Mouse (Mus musculus) forebrain, embryonic 10.5 days (tissue): ENCODE results near the gene Ift88. TPM values are rescaled to one million over a fixed set of nuclear protein-coding genes. Genes with fewer than 3 reads are reported as not detected.
A peak's percentile ranks its signal among the peaks of the same experiment; 100 is the strongest.

ENCODE experiments used
- DNase-seq: peaks from one replicate; pipeline ENCODE4 v3.0.0-alpha.2; 2017; ENCODE audit warnings: low spot score; ENCODE audit errors: extremely low spot score
- H3K27ac ChIP-seq: fragments of 300-500 bp; sonication (generic); 2 replicates; pipeline ENCODE4 v1.5.1; 2016; ENCODE audit warnings: mild to moderate bottlenecking
- H3K27me3 ChIP-seq: fragments of 300-500 bp; sonication (generic); 2 replicates; pipeline ENCODE4 v1.6.1; 2016; ENCODE audit warnings: mild to moderate bottlenecking; ENCODE audit not compliant: poor library complexity, severe bottlenecking
- H3K36me3 ChIP-seq: fragments of 300-500 bp; sonication (generic); replicated peaks from 2 replicates; pipeline ENCODE4 v1.6.1; 2016; ENCODE audit warnings: mild to moderate bottlenecking, moderate library complexity
- H3K4me1 ChIP-seq: fragments of 300-500 bp; sonication (generic); 2 replicates; pipeline ENCODE4 v1.6.1; 2016
- H3K4me3 ChIP-seq: fragments of 300-500 bp; sonication (generic); 2 replicates; pipeline ENCODE4 v1.5.1; 2016; ENCODE audit warnings: mild to moderate bottlenecking, moderate library complexity
- H3K9me3 ChIP-seq: fragments of 300-500 bp; sonication (generic); 2 replicates; pipeline ENCODE4 v1.6.1; 2016; ENCODE audit warnings: mild to moderate bottlenecking, moderate library complexity
- WGBS: fragments of 180-500 bp; shearing (Covaris S2); methylation state at CpG from one replicate; pipeline ENCODE4 v1.1.7; 2016; 5-methylcytosine and 5-hydroxymethylcytosine counted together
- polyA plus RNA-seq: library from polyadenylated mRNA; unstranded; fragments of >200 nt; fragmentation: Nextera tagmentation; extraction: Ambion mirVana; gene quantifications from 2 replicates; pipeline ENCODE4 v1.2.1, GENCODE M21; 2016

Ift88 gene
- 11.5 and 12.9 TPM in 2 replicates for polyA plus RNA-seq

- 4% methylated on average over 42 of the region's 42 CpGs for WGBS
- Histone ChIP-seq H3K4me3 (peak within 1 kb of the TSS; percentile 92), H3K9me3 (no peaks in the 10 kb centered on the region), H3K4me1 (peaks cover 19% of the 10 kb centered on the region), H3K27ac (peak within 1 kb of the TSS; percentile 89), H3K27me3 (no peaks in the 10 kb centered on the region), H3K36me3 (no peaks in the 10 kb centered on the region)
- DNase-seq: peak; percentile 91
Measured at GRCm38 (mm10) chr14:57423432-57424211, at the start of gene Ift88. Gene Ift88, plus strand, starts transcription at chr14:57424062.

DNA sequence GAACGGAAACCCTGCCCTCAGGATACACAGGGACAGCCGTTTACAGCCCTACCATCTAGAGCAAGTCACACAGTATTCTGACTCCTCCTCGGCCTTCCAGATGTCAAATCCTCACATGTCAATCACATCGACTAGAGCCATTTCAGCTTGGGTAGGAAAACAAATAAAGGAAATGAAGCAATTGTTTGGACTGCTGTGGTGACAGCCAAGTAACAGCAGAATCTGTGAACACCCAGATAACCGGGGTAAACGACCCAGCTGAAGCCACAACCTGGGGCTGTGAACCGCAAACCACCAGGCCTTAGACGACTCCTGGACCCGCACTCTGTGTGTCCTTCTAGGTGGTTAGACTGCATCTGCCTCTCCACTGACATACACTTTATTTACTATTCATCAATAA, 48.7 kb upstream of the Ift88 start:
- H3K27ac ChIP-seq: no peak overlapping the region
- 0 out of 2 replicates have a peak, but pooled peaks cover 4% of the 10 kb centered on the region for H3K4me1 ChIP-seq
- DNase-seq: no peak
- H3K36me3 ChIP-seq: no peaks in the 10 kb centered on the region
- H3K27me3 ChIP-seq: no peaks in the 10 kb centered on the region
- WGBS: 85% methylated on average over 9 of the region's 9 CpGs
- H3K9me3 ChIP-seq: no peaks in the 10 kb centered on the region
- H3K4me3 ChIP-seq: no peak overlapping the region

GRCm38 (mm10) chr14:57376016-57376415, 47.8 kb upstream of the Ift88 start:
- no peak overlapping the region for H3K27ac ChIP-seq
- 0 out of 2 replicates have a peak, but pooled peaks cover 4% of the 10 kb centered on the region for H3K4me1 ChIP-seq
- DNase-seq: no peak
- 83% methylated on average over 8 of the region's 8 CpGs for WGBS
- H3K36me3 ChIP-seq: no peaks in the 10 kb centered on the region
- H3K4me3 ChIP-seq: no peak overlapping the region
- no peaks in the 10 kb centered on the region for H3K9me3 ChIP-seq
- no peaks in the 10 kb centered on the region for H3K27me3 ChIP-seq

- Histone ChIP-seq H3K27ac (no peak overlapping the region), H3K36me3 (no peaks in the 10 kb centered on the region), H3K27me3 (no peaks in the 10 kb centered on the region), H3K4me3 (no peak overlapping the region), H3K9me3 (no peaks in the 10 kb centered on the region), H3K4me1 (0 out of 2 replicates have a peak, but pooled peaks cover 4% of the 10 kb centered on the region)
- 84% methylated on average over 9 of the region's 9 CpGs for WGBS
- DNase-seq: no peak
Measured at GRCm38 (mm10) chr14:57376956-57377355, 46.9 kb upstream of the Ift88 start.

DNA sequence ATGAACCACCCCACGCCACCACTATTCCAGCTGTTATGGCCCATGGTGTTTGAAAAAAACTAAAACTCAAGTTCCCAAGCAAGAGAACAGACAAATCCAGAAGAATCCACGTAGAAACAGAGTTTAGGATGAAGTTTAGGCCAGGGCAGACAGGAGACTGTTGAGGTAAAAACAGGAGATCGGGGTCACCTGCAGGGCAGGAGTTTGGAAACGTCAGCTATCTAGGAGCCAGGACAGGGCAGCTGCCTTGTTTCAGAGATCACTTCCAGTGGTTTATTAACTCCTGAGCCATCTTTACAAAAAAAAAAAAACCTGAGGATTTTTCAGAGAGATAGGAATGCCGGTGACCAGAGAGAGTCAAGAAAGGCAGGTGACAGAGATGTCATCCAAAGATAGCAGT, 46.3 kb upstream of the Ift88 start:
- DNase-seq: no peak
- no peaks in the 10 kb centered on the region for H3K36me3 ChIP-seq

GRCm38 (mm10) chr14:57385667-57386066, 38.2 kb upstream of the Ift88 start:
- DNase-seq: no peak
- peaks cover 10% of the 10 kb centered on the region for H3K4me1 ChIP-seq
- no peaks in the 10 kb centered on the region for H3K9me3 ChIP-seq
- no peaks in the 10 kb centered on the region for H3K36me3 ChIP-seq
- H3K27me3 ChIP-seq: no peaks in the 10 kb centered on the region
- H3K4me3 ChIP-seq: no peak overlapping the region
- WGBS: 89% methylated on average over 5 of the region's 5 CpGs
- no peak overlapping the region for H3K27ac ChIP-seq

More for the DNA sequence above, 46.3 kb upstream of the Ift88 start:
- Histone ChIP-seq H3K27me3 (no peaks in the 10 kb centered on the region), H3K9me3 (no peaks in the 10 kb centered on the region), H3K27ac (no peak overlapping the region), H3K4me3 (no peak overlapping the region), H3K4me1 (0 out of 2 replicates have a peak, but pooled peaks cover 4% of the 10 kb centered on the region)
- 81% methylated on average over 5 of the region's 5 CpGs for WGBS

- 69% methylated on average over 14 of the region's 14 CpGs for WGBS
- H3K4me3 ChIP-seq: no peak overlapping the region
- no peaks in the 10 kb centered on the region for H3K9me3 ChIP-seq
- H3K27ac ChIP-seq: no peak overlapping the region
- no peak for DNase-seq
- no peaks in the 10 kb centered on the region for H3K36me3 ChIP-seq
- H3K27me3 ChIP-seq: no peaks in the 10 kb centered on the region
- H3K4me1 ChIP-seq: peaks cover 10% of the 10 kb centered on the region
Measured at GRCm38 (mm10) chr14:57386758-57387561, 36.9 kb upstream of the Ift88 start.

GRCm38 (mm10) chr14:57391621-57392020, 32.2 kb upstream of the Ift88 start:
- H3K27me3 ChIP-seq: peaks cover 11% of the 10 kb centered on the region
- peaks cover 10% of the 10 kb centered on the region for H3K4me1 ChIP-seq
- no peak overlapping the region for H3K27ac ChIP-seq
- no peak for DNase-seq
- H3K36me3 ChIP-seq: no peaks in the 10 kb centered on the region
- no peaks in the 10 kb centered on the region for H3K9me3 ChIP-seq
- H3K4me3 ChIP-seq: no peak overlapping the region
- WGBS: 80% methylated on average over 4 of the region's 4 CpGs

DNA sequence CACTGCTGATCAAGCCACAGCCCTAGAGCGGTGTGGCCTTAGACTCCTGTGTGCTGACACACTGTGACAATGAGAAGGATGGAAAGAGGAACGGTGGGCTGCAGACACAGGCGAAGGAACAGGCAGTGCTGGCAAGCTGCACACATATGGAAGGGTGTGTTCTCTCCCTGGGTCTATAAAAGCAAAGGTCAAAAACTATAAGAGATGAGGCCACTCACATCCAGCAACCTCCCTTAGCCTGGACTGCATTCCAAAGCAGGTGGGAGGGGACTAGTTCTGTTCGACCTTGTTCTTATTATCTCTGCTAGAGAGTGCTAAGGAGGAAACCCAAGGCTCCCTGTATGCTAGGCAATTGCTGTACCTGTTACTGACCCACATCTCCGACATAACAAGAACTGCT, 31.6 kb upstream of the Ift88 start:
- no peak overlapping the region for H3K4me3 ChIP-seq
- peaks cover 4% of the 10 kb centered on the region for H3K4me1 ChIP-seq
- no peaks in the 10 kb centered on the region for H3K9me3 ChIP-seq
- 71% methylated on average over 5 of the region's 5 CpGs for WGBS
- DNase-seq: no peak
- no peaks in the 10 kb centered on the region for H3K36me3 ChIP-seq
- no peak overlapping the region for H3K27ac ChIP-seq
- H3K27me3 ChIP-seq: peaks cover 18% of the 10 kb centered on the region

DNA sequence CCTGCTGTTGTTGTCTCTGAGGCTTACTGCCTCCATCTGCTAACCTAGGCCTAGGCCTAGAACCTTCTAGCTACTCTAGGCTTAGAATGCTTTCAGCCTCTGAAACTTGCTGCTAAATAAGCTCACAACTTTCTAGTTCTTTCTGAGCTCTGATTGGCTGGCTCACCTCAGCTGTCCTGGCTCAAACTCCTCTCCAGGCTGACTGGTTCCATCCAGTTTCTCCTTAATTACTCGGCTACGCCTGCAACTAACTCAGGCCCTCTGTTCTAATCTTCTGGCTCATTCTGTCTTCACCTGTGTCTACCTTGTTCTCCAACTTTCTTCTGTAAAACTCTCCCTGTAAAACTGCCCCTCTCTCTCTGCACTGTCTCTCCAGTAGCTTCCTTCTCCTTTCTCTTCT, 28.4 kb upstream of the Ift88 start:
- no peaks in the 10 kb centered on the region for H3K36me3 ChIP-seq
- H3K27ac ChIP-seq: no peak overlapping the region
- H3K4me1 ChIP-seq: peaks cover 17% of the 10 kb centered on the region
- peaks cover 35% of the 10 kb centered on the region for H3K27me3 ChIP-seq
- no peaks in the 10 kb centered on the region for H3K9me3 ChIP-seq
- no peak for DNase-seq
- WGBS: 77% methylated on average over 2 of the region's 2 CpGs
- no peak overlapping the region for H3K4me3 ChIP-seq

DNA sequence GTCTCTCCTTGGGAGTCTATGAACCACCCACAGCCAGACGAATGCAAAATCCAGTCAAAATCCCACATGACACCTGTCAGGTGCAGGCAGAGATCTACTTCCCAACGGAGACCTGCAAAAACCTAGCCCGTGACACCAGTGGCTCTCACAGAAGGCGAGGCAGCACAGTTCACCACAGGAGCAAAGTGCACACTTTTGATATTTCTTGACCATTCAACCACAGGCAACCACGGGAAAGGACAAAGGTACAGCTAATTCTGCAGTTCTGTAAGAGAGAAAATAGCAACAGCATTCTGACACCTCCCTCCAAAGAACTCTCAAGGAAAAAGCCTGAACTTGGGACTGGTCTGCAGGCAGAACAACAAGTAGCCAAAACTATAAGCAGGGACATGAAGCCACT, 26.6 kb upstream of the Ift88 start:
- 91% methylated on average over 5 of the region's 5 CpGs for WGBS
- DNase-seq: no peak
- H3K36me3 ChIP-seq: no peaks in the 10 kb centered on the region
- no peak overlapping the region for H3K27ac ChIP-seq
- H3K9me3 ChIP-seq: peaks cover 1% of the 10 kb centered on the region; the same call in 1 of the 2 replicates
- peaks cover 17% of the 10 kb centered on the region for H3K4me1 ChIP-seq
- H3K4me3 ChIP-seq: no peak overlapping the region
- H3K27me3 ChIP-seq: peaks cover 35% of the 10 kb centered on the region

- WGBS: 2% methylated on average over 43 of the region's 43 CpGs
- Histone ChIP-seq H3K4me1 (peaks cover 17% of the 10 kb centered on the region), H3K4me3 (peak within 1 kb of the TSS; percentile 76), H3K27me3 (peaks cover 35% of the 10 kb centered on the region), H3K36me3 (no peaks in the 10 kb centered on the region), H3K9me3 (peaks cover 4% of the 10 kb centered on the region; the same call in 1 of the 2 replicates), H3K27ac (peak within 1 kb of the TSS; percentile 87)
- peak; percentile 93 for DNase-seq
Measured at GRCm38 (mm10) chr14:57398065-57398757, 25.7 kb upstream of the Ift88 start, which contains the start of gene Cryl1. Gene Cryl1, minus strand, starts transcription at chr14:57398529.
